Mouse (Mus musculus): ENCODE data around the gene Gtf2ird1.

Gene Gtf2ird1

GRCm38 (mm10) chr5:134316721-134317120 lies 139.8 kb downstream of the Gtf2ird1 start:
- DNase-seq (ENCODE audit: extremely low read depth, insufficient read length, low spot score), result no peak

DNA sequence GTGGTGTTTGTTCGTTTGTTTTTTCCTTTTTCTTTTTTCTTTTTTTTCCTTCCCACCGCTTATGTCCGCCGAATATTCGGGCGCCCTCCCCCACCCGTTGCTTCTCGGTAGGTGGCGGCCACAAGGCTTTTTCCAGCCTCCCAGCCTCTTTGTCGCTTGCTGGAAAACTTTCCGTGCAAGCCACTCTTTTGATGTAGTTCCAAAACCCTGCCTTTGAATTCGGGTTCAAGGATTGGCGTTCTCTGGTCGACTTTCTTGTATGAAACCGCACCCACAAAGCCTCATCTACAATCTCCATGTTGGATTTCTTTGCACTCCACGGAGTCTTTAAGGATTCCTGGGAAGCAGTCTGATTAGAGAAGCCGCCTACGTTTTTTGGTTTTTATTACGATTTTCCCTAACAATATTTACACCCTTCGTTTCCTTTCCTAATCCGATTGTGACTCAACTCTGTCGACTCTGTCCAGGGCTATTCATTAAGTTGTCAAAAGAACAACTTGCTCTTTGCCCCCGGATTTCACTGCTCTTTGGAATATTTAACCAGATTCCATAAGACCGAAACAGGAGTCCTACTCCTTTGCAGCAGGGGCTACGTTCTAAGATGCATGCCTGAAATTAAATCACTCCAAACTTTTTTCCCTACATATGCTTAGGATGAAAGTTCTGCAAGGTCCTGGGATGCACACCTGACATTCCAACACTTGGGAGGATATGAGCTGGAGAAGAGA lies 140.7 kb downstream of the Gtf2ird1 start:
- peak; percentile 66 for DNase-seq (ENCODE audit: extremely low read depth, insufficient read length, low spot score)

GRCm38 (mm10) chr5:134314688-134315622 lies 141.6 kb downstream of the Gtf2ird1 start, which contains the start of gene Gtf2i:
Gene Gtf2i, minus strand, starts transcription at chr5:134314760.
- peak; percentile 98 for DNase-seq (ENCODE audit: extremely low read depth, insufficient read length, low spot score)

DNA sequence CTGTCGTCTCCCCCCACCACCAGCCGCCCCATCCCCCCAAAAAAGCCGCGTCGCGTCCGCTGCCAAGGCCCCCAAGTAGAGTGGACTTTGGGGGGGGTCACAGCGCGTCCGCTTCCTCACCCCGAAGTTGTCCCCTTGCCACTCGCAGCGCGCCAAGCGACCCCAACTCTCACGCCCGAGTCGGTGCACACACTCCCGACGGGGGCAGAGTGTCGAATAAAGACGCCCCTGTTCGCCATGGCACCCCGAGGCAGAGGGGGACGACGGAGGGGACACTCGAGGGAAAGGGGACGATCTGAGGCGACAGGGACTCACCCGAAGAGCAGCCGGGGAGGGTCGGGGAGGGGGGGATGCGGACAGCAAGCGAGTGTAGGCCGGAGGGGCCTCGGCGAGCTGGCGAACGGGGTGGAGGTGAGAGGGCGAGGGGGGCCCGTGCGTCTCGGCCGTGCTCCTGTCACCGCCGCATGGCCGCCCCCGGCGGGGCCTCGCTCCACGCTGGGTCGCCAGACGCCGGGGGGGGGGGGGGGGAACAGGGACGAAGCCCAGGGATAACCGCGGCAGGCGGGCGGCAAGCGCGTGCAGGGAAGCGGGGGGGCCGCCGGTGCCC lies 142.3 kb downstream of the Gtf2ird1 start:
- no peak for DNase-seq (ENCODE audit: extremely low read depth, insufficient read length, low spot score)

GRCm38 (mm10) chr5:134313451-134314067 lies 143.0 kb downstream of the Gtf2ird1 start:
- DNase-seq (ENCODE audit: extremely low read depth, insufficient read length, low spot score), result peak; percentile 98

GRCm38 (mm10) chr5:134312691-134313450 lies 143.6 kb downstream of the Gtf2ird1 start:
- peak; percentile 17 for DNase-seq (ENCODE audit: extremely low read depth, insufficient read length, low spot score)

DNA sequence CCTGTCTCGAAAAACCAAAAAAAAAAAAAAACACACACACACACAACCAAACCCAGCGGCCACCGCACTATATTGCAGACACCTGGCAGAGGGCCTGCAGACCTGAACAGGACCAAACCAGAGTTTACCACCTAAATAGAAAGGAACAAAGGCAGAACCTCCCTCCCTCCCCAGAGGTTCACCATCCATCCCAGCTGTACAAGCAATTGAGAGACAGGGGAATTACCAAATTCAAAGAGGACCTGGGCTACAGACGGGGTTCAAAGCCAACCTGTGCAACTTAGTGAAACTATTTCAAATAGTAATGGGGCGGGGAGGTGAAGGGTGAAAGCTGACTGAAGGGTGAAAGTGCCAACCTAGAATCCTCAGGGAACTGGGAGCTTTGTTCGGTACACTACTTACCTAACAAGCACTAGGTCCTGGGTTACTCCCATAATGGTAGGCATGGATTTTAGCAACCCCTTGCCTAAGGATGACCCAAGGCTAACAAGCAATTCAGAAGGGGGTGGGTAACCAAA lies 144.6 kb downstream of the Gtf2ird1 start:
- DNase-seq (ENCODE audit: extremely low read depth, insufficient read length, low spot score), result no peak

DNA sequence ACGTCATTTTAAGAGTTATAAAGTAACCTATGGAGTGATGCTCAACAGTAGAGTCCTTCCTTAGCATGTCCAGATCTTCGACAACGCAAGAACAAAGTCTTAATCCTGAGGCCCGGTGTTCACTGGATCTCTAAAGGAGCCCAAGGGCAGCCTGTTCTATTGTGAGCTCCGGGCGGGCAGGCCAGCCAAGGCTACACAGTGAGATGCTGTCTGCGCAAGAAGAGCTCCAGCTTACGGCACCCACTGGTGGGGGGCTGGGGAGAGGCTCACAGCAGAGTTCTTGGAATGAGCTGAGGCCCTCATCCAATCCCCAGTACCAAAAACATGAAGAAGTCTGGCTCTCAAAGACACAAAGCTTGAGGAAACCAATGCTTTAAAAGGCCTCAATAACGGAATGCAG lies 146.3 kb downstream of the Gtf2ird1 start:
- DNase-seq (ENCODE audit: extremely low read depth, insufficient read length, low spot score), result no peak

DNA sequence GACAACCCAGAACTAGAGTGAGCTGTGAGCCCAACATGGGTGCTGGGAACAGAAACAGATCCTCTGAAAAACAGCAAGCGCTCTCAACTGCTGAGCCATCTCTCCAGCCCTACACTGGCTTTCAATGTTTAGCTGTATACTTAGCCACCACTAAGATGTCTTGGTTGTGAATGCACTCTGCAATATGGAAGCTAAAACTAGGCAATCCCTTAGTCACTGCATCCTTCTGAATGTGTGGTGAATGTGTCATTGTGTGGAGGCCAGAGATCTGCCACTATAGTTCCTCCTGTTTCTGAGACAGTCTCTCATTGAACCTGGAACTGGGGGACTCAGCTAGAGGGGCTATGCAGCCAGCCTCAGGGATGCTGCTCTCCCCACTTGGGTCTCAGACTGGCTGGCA lies 147.2 kb downstream of the Gtf2ird1 start:
- DNase-seq (ENCODE audit: extremely low read depth, insufficient read length, low spot score), result no peak
